Mouse (Mus musculus): ENCODE data around the gene Tlx3.

Gene Tlx3

DNA sequence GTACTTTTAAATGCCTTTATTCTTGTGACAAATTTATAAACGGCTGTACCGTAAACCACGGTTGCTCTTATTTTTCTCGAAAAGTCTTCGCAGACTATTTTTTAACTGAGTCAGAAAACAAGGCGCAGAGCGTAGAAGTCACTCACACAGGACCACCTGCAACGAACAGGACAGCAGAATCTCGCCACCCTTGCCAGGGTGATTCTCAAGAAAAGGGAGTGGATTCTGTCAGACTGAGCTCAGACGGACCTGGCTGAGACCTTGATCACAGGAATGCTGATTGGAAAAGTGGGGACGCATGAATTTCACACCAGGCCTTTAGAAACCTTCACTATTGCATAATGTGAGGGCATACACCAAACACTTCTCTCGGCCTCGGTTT lies 6.3 kb downstream of the Tlx3 start:
- DNase-seq (ENCODE audit: low read depth, low spot score), result no peak

DNA sequence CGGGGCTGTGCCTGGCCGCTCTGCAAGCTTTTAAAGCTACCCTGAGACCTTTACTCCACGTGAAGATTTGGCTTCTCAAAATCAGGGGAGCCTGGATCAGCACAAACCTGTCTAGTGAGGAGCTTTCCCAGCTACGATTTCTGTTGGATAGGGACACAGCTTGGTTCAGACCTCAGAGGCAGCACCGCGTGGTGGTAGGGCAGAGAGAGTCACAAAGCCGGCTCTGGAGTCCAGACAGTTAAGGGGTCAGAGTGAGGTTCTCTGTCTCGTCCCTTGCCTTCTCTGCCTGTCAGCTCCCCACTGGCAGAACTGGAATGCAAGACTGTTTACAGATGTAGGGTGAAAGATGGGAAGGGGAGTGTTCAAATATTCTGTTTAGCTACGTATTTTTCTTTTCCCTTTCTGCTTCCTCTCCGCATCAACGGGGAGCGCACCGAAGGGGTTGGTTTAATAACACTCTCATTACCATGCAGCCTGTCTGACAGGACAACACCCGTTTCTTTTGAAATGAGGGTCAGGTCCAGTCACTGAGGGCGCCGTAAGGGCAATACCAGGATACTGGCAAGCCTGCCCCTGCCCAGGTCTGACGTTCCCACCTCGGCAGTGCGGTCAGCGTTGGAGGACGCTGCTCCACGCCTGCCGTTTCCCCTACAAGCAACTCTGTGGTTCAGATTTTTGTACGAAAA lies 6.8 kb downstream of the Tlx3 start:
- no peak for DNase-seq (ENCODE audit: low read depth, low spot score)

- no peak for DNase-seq (ENCODE audit: low read depth, low spot score)
These were observed 7.6 kb downstream of the Tlx3 start for GRCm38 (mm10) chr11:33195531-33196446.

DNA sequence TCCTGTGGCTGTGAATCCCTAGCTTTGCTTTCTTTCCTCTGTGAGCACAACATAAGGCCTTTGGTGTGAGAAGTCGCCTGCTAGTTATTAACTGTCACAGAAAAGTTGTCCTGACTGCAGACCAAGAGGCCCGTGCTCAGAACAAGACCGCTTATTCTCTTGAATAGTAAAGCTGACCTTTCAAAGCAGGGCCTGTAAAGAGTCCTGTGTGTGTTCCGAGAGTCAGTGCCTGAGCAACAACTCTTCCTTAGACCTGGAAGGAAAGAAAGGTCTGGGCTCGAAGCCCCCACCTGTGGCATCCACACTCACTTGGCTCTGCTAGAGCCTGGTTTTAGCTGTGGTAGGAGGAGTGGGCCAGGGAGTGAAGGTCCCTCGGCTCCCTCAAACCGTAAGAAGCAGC lies 8.3 kb downstream of the Tlx3 start:
- no peak for DNase-seq (ENCODE audit: low read depth, low spot score)

GRCm38 (mm10) chr11:33193695-33194094 lies 9.7 kb downstream of the Tlx3 start:
- no peak for DNase-seq (ENCODE audit: low read depth, low spot score)

GRCm38 (mm10) chr11:33181804-33182203 lies 21.6 kb downstream of the Tlx3 start:
- no peak for DNase-seq (ENCODE audit: low read depth, low spot score)

DNA sequence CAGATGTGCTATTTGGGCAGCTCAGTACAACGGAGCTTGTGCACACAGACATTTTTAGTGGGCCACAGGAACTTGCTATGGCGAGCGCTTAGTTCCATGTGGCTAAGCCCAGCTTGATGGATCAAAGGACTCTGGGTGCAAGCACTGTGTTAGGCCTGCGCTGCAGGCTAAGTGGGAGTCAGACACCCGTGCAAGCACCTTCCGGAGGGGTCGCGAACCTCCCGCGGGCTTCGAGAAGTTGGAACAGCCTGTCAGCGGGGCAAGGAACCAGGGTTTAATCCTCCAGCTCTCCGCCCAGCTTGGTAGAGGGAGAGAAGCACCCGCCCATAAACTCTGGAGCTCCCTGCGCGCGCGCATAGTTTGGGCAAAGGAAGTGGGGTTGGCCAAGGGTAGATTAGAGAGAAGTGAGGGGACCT lies 22.7 kb downstream of the Tlx3 start:
- DNase-seq (ENCODE audit: low read depth, low spot score), result no peak

DNA sequence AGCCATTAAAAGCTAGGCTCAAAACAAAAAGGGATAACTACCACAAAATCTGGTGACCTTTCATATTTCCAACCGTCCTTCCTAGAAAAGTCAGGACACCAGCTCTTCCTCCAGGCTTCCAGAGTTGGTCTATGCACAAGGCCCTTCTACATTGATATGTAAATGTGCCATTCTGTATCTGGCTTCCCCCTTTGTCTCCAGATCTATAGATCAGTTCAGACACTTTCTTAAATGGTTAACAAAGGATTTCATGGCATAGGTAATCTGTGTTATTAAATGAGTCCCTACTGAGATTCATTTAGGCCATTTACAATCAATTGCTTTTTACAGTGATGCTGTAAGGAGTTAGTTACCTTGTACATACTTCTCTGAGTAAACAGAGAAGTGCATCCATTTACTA lies 23.6 kb downstream of the Tlx3 start:
- DNase-seq (ENCODE audit: low read depth, low spot score), result no peak

DNA sequence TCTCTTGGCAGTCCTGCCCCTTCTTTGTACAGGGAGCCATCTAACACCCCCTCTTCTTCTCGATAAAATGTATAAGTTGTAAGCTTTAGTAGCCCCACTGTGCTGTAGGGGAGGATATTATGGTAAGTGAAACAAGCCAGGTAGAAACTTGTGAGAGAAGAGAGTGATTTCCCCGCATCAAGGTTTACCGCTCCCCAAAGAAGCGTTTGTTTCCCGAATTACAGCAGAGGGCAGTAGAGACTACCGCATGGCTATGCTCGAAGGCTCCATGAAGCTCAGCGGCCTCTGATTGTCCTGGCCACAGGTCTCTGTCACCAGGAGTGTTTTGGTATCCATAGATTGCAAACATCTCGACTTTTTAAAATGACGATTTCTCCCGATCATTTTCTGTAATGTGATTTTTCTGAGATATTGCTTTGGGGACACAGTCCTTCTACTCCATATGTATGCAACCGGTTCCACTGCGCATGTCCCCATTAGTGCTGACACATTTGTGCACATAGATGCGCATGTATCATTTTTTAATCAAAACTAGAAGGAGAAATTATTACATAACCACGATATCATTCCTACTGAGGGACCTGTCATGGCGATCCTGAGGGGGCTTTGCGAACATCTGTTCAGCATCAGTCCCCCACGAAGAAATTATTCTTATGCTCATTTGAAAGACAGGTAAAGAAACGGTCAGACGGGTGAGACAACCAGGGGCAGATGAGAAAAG lies 26.7 kb downstream of the Tlx3 start:
- DNase-seq (ENCODE audit: low read depth, low spot score), result peak; percentile 53

DNA sequence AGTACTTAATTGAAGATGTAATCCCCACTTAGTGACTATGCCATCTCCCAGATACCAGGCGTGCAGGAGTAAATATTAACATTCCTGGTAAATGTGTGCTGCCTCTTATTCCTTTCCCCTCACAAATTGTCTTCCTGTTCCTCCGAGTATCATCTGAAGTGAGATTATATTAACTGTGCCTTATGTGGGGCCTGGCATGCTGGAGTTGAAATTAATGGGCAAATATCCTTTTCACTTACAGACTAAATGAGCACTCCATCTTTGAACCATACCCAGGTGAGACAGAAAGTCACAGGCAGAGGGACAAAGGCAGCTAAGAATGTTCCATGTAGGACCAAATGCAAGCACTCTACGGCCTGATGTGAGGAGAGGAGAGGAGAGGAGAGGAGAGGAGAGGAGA lies 27.6 kb downstream of the Tlx3 start:
- no peak for DNase-seq (ENCODE audit: low read depth, low spot score)

DNA sequence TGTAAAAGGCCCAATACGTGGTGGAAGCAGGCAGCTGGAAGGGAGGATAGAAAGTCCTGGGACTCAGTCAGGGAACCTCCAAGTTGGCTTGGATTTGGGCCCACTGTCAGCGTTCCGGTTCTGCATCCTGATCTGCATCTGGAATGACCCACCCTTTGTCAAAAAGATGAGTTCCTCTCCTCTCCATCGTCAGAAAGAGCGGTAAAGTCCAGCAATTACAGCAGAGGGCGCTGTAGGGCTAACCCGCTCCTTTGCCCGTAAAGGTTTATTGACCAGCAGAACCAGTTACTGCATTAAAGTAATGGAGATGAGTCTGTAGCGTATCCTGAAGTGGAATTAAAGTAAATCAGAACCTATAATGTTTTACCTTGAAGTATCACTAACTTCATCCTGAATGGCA lies 32.9 kb downstream of the Tlx3 start:
- DNase-seq (ENCODE audit: low read depth, low spot score), result peak; percentile 72

- peak; percentile 99 for DNase-seq (ENCODE audit: low read depth, low spot score)
These were observed 40.3 kb downstream of the Tlx3 start, which contains the start of gene Npm1 for GRCm38 (mm10) chr11:33162998-33163506. Npm1 (minus strand) TSS chr11:33163206.

DNA sequence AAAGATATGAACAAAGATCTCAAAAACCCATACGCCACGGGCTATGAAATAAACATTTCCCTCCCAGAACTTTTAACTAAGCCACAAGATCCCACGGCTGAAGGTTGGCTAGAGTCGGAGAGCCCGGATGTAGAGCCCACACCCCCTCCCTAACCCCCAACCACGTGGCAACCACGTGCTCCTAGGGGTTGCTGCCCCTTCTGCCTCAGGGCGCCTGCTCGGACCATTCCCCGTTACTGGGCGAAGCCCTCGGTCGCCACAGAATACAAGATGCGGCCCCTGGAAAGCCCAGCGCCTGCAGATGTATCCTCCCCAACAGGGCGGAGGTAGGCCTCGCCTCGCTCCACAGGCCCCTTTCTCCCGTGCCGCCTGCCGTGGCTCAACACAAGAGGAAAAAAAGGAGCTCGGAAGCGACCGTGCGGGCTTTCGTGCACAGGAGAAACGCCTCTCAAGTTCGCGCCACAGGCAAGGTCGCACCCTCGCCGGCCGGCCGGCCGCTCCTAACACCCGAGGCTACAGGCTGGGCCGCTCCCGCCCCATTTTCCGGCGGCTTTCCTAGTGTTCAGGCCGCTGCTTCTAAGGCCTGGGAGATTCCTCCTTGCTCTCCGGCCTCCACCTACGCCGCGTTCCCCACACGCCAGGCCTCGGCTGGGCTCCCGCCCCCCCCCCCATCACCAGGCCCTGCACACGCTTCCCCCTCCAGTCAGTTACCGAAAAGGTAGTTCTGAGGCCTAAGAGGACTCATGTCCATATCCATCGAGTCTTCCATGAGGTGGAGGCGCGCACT lies 41.0 kb downstream of the Tlx3 start:
- DNase-seq (ENCODE audit: low read depth, low spot score), result peak; percentile 82

DNA sequence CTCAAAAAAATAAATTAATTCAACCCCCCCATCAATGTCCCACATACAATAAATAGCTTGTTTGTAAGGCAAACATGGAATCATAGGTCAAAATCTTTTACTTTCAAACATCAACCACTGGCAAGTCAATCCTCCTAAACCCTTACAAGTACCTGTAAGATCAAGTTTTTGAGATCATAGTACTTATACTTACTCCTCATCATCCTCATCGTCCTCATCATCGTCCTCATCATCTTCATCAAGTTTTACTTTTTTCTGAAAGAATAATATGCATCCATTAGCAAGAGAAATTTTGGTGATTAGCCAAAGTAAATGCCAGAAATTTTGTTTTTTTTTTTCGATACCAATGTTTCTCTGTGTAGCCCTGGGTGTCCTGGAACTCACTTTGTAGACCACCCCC lies 43.6 kb downstream of the Tlx3 start:
- no peak for DNase-seq (ENCODE audit: low read depth, low spot score)

- DNase-seq (ENCODE audit: low read depth, low spot score), result peak; percentile 2
These were observed 45.8 kb downstream of the Tlx3 start for GRCm38 (mm10) chr11:33157453-33158196.

DNA sequence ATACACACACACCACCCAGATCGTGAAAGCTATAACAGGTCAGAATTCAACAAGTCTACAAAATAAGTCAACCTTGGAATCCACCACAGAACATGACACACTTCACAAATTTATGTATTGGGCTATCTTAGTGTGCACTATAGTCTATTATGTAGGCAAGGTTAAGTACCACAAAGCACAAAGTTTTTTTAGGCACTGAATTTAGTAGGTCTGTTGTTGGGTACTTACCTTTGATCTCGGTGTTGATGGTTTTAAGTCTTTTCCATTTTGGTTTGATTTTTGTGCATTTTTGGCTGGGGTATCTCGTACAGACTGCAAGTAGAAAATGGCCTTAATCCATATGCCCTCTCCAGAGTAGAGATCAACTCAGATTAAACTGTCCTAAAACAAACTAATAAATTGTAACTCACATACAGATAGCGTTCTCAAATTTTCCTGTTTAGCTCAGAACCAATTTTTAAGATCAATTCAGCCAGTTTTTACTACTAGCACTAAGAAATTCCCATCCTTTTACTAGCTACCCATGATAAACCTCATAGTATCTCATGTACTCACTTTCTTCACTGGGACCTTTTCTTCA lies 46.9 kb downstream of the Tlx3 start:
- DNase-seq (ENCODE audit: low read depth, low spot score), result peak; percentile 2

GRCm38 (mm10) chr11:33154459-33154858 lies 48.9 kb downstream of the Tlx3 start:
- no peak for DNase-seq (ENCODE audit: low read depth, low spot score)

DNA sequence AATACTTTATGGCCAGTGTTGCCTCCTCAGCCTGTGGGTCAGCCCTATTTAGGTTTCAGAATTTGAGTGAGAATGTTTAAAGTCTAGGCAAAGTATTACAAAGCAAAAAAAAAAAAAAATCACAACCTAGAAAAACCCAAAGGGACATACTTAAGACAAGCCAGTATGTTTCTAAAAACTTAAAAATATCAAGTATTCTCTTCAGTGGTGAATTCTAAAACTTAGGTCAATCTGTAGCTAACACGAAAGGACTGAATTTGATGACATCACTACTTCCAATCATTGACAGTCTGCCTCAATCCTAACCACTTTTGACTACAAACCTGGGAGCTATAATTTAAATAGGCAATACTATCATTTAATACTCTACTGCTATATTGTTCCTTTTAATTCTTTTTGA lies 50.4 kb downstream of the Tlx3 start:
- no peak for DNase-seq (ENCODE audit: low read depth, low spot score)

GRCm38 (mm10) chr11:33151780-33152145 lies 51.6 kb downstream of the Tlx3 start:
- no peak for DNase-seq (ENCODE audit: low read depth, low spot score)

DNA sequence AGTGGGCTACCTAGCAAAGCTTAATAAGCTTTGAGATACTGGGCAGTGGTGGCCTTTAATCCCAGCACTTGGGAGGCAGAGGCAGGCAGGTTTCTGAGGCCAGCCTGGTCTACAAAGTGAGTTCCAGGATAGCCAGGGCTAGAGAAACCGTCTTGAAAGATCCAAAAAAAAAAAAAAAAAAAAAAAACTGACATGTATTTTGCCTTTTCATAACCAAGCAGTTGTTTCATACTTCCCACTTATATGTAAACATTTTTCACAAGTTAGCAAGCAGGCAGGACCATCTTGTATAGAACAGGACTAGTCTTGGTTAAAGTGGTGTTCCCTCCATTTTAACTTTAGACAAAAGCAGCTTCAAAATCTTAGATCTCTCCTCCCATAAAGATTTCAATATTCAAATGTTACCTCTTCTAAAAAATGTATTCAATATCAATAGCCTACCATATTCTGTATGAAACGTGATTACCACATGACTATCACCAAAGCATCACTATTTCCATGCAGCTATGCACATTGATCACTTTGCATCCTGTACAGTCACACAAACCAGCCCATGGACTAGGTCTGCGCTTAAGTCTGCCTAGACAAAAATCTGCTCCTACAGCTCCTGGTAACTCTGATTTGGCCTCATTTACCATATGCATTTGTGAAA lies 52.1 kb downstream of the Tlx3 start:
- peak; percentile 16 for DNase-seq (ENCODE audit: low read depth, low spot score)

Measured in 3T3-L1 (cell line).